Mouse (Mus musculus) bone marrow macrophage, adult 2 months (primary cell): ENCODE results near the gene Fastkd5.

ENCODE experiments used
- CTCF ChIP-seq: IDR thresholded peaks from 2 replicates; pipeline ENCODE4 v1.5.1; 2012; ENCODE audit warnings: low read depth, mild to moderate bottlenecking, low read length, moderate library complexity
- POLR2A ChIP-seq: IDR thresholded peaks from 2 replicates; pipeline ENCODE4 v1.6.1; 2012; ENCODE audit warnings: mild to moderate bottlenecking, low read depth, low read length, borderline replicate concordance

DNA sequence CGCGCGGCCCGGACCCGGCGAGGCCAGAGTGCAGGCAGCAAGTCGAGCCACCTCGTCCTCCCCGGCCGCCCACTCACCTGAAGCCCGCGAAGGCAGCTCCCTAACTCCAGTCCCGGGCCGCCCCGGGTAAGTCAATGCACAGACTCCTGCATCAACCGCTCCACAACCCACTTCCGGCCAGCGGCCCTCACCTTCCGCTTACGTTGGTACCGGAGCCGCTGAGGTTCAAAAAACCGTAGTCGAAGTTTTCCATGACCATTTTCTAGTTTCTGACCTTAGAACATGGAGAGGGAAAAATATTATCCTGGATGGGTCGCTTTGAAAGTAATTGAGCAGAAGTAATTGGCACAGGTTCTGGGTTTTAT is at the start of gene Fastkd5, which contains the start of gene Ubox5:
- no peak for TF ChIP-seq CTCF
- no peak for TF ChIP-seq POLR2A
